Mouse (Mus musculus) ES-Bruce4 (cell line): Measurements from ENCODE around the gene U2af2.

Experiments used
- CTCF ChIP-seq: IDR thresholded peaks from one replicate; pipeline ENCODE4 v1.8.1; 2011; ENCODE audit warnings: low read depth, low read length
- POLR2A ChIP-seq: IDR thresholded peaks from one replicate; pipeline ENCODE4 v1.8.1; 2011; ENCODE audit warnings: low read length; ENCODE audit not compliant: insufficient read depth

GRCm38 (mm10) chr7:5092381-5092780, 30.4 kb downstream of the U2af2 start:
- no peak for TF ChIP-seq POLR2A
- no peak for TF ChIP-seq CTCF
